Mouse (Mus musculus): ENCODE results near the gene Cldn34d.

Gene Cldn34d

DNA sequence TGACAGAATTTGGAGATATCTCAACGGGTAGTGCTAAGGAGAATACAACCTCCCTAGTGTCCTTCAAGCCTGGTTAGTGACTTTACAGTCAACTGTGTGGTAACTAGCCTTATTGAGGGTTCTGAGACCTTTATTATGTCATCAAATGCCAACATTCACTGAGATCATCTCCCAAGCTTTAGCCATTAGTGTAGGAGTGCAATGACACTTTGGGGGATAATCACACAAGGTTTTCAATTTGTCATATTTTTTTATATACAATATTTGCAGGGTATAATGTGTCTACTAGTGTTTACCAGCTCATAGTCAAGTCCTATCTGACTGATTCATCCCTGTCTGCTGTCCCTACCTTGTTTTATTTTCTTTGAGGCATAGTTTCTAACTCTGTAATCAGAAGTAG lies at the start of gene Cldn34d:
Gene Cldn34d, minus strand, starts transcription at position 101 of the 400 bp plus-strand sequence.
- DNase-seq, result no peak

DNA sequence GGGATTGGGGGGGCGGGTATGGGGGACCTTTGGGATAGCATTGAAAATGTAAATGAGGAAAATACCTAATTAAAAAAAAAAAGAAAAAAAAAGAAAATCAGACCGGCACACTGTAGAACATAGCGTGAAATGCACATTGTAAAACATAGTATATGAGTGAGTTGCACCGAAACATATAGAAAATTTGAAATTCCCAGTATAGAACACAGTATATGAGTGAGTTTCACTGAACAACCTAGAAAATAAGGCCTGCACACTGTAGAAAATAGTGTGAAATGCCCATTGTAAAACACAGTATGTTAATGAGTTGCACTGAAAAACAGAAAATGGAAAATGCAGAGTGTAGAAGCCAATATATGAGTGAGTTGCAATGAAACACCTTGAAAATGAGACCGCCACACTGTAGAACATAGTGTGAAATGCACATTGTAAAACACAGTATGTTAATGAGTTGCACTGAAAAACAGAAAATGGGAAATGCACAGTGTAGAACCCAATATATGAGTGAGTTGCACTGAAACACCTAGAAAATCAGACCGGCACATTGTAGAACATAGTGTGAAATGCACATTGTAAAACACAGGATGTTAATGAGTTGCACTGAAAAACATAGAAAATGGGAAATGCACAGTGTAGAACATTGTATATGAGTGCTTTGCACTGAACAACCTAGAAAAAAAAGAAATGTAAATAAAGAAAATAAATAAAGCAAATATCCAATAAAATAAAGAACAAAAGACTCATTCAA lies 4.1 kb downstream of the Cldn34d start:
- no peak for DNase-seq

All from heart, adult 11 months (tissue).